Mouse (Mus musculus) stomach, postnatal 0 days (tissue): Measurements from ENCODE around the gene Tnni2.

Source experiments
- CTCF ChIP-seq: IDR thresholded peaks from 2 replicates; pipeline ENCODE4 v1.5.1; 2016; ENCODE audit warnings: antibody characterized with exemption, low read depth, mild to moderate bottlenecking, moderate library complexity
- EP300 ChIP-seq: optimal IDR thresholded peaks from 2 replicates; pipeline ENCODE3; 2016; ENCODE audit warnings: antibody characterized with exemption

DNA sequence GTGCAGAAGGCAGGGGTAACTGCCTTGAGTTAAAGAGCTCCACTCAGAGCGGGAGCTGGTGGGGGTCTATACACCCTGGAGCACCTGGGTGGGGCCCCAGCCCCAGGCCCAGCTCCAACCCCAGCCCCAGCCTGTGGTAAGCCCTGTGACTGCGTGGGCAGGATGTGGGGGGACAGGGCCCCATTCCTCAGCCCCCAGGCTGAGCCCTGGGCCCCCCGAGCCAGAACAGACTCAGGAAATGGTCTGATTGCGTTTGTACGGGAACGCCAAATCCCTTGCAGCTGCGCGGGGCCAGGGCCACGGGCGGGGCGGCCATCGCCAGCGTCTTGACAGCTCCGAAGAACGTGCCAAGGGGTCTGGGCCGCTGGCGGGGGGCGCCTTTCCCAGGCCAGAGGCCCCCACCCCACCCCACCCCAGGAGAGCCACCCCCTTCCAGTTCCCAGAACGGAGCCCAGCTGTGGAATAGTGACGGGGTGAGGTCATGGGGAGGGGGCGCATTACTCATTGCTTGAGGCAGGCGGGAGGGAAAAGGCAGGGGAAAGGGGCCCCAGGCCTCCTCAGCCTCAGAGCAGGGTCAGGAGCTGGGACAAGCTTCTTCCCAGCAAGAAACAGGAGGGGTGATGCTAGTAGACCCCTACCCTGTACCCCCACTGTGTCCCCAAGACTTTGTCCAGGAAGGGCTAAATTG lies 40.1 kb downstream of the Tnni2 start:
- no peak for TF ChIP-seq CTCF
- TF ChIP-seq EP300, result peak; percentile 86
